Mouse (Mus musculus) spleen, postnatal 4 days (tissue): ENCODE measurements around the gene Ttyh1.
A peak's percentile ranks its signal among the peaks of the same experiment; 100 is the strongest.
"Not testable (repeated sequence)": the region's sequence is repeated elsewhere in the genome, so short reads cannot be mapped to it uniquely, and the experiment has no call there.

Experiments used
- DNase-seq, 2 experiments: peaks; one replicate each; pipeline ENCODE4 v3.0.0; 2022; ENCODE audit warnings: low spot score in 2 of 2

The Ttyh1 gene

GRCm38 (mm10) chr7:4143506-4143905 is 24.3 kb downstream of the Ttyh1 start:
- no peak for DNase-seq

DNA sequence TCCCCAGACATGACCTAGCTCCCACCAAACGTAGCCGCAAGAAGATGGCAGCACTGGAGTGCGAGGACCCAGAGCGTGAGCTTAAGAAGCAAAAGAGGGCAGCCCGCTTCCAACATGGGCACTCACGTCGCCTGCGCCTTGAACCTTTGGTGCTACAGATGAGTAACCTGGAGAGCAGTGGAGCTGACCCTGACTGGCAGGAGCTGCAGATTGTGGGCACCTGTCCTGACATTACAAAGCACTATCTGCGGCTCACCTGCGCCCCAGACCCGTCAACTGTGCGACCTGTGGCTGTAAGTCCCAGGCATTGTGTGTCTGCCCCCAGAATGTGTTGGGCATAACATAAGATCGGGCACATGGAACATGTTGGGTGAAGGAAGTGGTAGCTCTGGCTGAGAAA is 24.8 kb downstream of the Ttyh1 start:
- no peak for DNase-seq

- DNase-seq, result peak in 1 of 2 experiments; percentile 66
Measured at GRCm38 (mm10) chr7:4144766-4145551, 25.8 kb downstream of the Ttyh1 start.

- DNase-seq, result peak; percentile 52 to 78
Measured at GRCm38 (mm10) chr7:4145552-4146190, 26.5 kb downstream of the Ttyh1 start.

DNA sequence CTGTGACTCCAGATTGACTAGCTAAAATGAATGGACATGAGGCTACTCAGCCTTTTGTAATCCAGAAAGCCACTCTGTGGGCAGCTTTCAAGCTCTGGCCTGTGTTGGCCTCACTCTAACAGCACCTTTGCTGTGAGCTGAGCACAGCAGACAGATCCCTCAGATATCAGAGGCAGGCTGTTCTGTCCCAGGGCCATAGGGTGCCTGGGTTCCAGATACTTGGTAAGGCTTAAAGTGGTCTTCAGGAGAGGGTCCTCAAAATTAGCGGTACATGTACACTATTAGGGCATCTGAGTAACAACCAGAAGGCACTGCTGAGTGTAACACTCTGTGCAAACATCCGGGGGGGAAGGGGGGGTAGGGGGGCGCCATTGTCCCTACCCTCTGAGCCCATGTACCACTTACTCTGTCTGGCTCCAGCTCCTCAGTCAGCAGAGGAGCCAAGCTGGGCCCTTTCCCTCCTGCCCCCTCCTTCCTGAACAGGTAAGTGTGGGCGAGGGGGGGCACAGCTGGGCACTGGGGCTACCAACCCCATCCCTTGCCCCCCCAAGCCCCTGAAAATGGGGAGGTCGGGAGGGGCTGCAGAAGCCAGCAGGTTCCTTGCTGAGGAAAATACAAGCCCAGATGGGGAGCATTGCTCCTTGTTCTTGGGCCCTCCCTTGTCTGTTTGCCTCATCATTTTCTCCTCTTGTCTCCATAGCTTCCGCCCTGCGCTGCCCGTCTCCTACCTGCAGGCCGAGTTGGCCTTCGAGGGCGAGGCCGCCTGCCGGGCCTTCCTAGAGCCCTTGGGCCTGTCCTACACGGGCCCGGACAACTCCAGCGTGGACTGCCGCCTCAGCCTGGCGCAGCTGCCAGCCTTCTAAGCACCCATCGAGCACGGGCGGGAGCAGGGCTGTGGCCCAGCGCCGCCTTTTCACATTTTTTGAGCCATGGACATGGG is 27.3 kb downstream of the Ttyh1 start:
- DNase-seq, result peak in 1 of 2 experiments; percentile 62

GRCm38 (mm10) chr7:4147371-4147770 is 28.2 kb downstream of the Ttyh1 start:
- peak in 1 of 2 experiments; percentile 63 for DNase-seq

DNA sequence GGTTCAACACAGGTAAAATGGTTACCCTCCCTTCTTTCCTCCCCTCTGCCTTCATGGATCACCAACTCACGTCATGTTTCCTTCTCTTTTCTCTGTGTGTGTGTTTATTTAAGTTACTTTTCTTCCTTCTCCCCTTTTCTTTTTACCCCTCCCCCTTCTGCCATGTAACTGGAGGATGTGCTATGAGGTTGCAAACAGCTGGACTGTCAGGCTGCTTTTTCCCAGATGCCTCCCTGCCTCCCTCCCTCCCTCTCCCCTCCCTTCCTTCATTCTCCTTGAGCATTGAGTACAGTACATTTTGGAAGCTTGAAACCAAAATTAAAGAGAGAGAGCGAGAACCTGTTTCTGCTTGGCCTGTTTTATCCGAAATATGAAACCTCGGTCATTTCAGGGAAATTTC is 28.6 kb downstream of the Ttyh1 start:
- DNase-seq, result no peak

GRCm38 (mm10) chr7:4148341-4149208 is 29.4 kb downstream of the Ttyh1 start:
- DNase-seq, result peak in 1 of 2 experiments; percentile 70

DNA sequence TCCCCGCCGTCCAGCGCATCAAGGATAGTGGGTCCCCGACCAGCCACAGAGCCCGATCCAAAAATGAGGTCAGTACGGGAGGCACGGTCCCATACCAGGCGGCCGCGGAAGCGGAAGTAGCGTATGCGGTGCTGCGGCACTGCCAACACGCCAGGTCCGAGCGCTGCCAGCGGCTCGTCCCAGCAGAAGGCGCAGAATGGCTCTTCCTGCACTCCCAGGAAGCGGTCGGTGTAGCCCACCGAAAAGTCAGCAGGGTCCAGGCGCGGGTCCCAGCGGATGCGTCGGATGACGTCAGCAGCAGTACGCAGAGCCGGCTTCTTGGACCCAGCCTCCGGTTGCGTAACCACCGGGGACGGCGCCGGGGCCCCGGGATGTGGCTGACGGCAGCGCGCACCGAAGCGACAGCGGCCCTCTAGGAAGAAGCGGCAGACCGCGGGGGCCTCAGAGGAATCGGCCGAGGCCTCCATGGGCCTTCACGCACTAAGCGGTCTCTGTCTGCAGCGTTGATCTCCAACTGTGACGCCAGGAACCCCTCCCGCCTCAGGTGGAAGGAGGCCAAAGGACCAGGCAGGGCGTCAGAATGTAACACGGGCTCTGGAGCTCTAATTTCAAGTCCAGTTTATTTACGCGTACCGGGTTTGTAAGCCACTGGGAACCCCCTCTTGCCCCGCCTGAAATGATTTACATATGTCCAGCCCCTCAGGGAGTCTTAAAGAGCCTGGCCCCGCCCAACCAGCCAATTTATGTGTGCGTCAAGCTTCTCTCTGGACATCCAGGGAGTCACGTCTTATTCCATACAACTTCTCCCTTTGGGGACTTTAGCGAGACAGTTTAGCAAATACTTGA is 30.2 kb downstream of the Ttyh1 start:
- peak; percentile 66 to 86 for DNase-seq

DNA sequence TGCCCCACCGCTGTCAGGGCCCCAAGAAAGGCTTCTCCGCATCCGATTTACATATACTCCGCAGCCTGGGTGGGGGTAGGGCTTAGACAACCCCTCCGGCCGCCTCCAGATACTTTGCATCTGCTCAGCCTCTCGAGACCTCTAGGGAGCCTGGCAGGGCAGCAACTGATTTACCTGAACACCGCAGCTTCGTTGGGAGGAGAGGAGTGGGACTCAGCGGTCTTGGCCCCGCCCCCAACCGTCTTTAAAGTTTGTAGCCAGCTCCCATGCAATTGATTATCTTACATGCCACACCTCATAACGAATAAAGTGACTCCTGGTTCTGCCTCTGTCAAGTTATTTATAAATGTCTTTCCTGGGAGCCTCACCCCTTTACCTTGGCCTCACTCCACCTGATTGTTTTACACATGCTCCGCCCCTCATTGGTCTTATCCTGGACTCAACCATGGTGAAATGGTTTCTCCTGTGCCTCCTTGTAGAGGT is 30.9 kb downstream of the Ttyh1 start, which contains the start of gene Leng9:
Gene Leng9, minus strand, starts transcription at position 316 of the 483 bp plus-strand sequence.
- peak; percentile 61 to 82 for DNase-seq

DNA sequence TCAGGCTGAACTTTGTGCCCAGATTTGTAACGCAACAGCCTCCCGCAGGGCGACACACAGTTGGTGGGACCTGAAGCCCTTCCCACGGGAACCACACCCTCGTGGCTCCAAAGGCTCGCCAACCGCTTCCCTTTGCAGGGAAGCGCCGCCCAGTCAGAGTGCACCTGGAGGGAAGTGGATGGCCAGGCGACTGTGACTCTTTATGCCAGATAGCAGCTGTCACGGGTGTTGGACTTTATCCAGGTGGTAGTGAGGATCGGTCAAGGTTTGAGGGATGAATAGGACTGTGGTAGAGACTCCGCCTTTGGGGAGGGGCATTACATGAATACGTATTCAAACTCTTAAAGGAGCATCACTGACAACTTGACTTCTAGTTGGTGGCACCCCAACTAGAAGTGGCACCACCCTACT is 31.6 kb downstream of the Ttyh1 start:
- DNase-seq, result peak in 1 of 2 experiments; percentile 67

- DNase-seq, result peak in 1 of 2 experiments; percentile 63
Measured at GRCm38 (mm10) chr7:4151241-4151640, 32.0 kb downstream of the Ttyh1 start.

GRCm38 (mm10) chr7:4154356-4154755 is 35.1 kb downstream of the Ttyh1 start:
- no peak for DNase-seq

- no peak for DNase-seq
Measured at GRCm38 (mm10) chr7:4154976-4155375, 35.8 kb downstream of the Ttyh1 start.

GRCm38 (mm10) chr7:4161596-4161995 is 42.4 kb downstream of the Ttyh1 start:
- not testable (repeated sequence) for DNase-seq

- no peak for DNase-seq
Measured at GRCm38 (mm10) chr7:4163571-4164072, 44.4 kb downstream of the Ttyh1 start.

DNA sequence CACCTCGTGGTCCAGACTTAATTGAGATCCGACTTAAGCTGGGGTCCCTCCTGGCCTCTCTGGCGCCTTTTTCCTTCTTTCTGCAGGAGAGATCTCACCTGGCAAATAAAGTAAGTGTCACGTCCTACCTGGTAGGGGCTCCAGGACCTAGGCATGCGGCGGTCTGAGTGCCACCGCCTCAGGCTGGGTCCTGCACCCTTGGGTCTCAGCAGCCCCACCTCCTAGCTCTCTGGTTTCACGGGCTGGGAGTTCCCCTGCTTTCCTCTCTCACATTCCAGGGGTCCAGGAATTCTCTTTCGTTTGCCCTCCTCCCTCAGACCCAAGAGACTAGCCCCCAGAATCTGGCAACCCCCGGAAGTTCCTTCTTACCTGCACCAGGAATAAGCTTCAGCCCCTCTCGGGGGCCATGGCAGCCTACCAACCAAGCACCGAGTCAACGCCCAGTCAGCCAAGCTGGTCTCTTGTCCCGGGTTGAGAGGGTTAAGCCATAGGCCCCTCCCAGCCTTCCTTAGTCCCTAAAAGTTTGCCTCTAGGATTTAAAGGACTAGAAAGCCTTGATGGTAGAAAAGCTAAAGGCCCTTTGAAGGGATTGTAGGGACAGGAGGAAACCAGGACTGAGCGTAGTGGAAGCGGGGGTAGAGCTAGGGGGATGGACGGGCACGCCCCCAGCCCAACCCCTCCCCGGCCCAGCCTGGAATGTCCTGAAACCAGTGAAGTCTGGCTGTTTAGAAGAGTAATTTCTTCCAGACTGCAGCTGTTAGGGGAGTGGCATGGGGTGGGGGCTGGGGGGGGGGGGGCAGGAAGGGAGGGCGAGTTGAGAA is 45.1 kb downstream of the Ttyh1 start, which contains the start of gene Cdc42ep5:
Gene Cdc42ep5, minus strand, starts transcription at position 771 of the 821 bp plus-strand sequence.
- DNase-seq, result no peak

DNA sequence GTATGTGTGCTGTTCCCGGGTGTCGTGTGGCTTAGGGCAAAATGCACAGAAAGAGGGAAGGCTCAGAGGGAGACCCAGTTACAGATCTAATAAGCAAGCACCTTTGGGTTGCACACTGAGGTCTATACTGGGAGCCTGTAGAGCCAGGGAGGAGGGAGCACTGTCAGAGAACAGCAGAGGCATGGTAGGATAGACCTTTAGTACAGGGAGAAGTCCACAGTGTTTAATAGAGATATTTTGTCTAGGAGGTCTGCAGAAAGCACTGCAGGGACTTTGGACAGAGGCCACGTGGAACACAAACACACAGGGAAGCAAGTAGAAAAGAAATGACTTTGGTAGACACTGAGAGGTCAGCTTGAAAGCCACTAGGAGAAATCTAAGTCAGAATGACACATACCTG is 46.1 kb downstream of the Ttyh1 start:
- DNase-seq, result no peak

GRCm38 (mm10) chr7:4167098-4167497 is 47.9 kb downstream of the Ttyh1 start:
- no peak for DNase-seq
